Mouse (Mus musculus) forebrain, embryonic 15.5 days (tissue): Measurements from ENCODE around the gene Ptprm. TPM values are rescaled to one million over a fixed set of nuclear protein-coding genes. Genes with fewer than 3 reads are reported as not detected.

Experiments
- ATAC-seq: fragments of 200-750 bp; cut with Nextera tagmentation; replicated peaks from 2 replicates; pipeline ENCODE4 v1.8.0; 2017; ENCODE audit warnings: mild to moderate bottlenecking, moderate TSS enrichment, moderate library complexity
- H3K27ac ChIP-seq: fragments of 300-500 bp; sonication (generic); replicated peaks from 2 replicates; pipeline ENCODE4 v1.5.1; 2015; ENCODE audit warnings: mild to moderate bottlenecking, inconsistent platforms
- H3K27me3 ChIP-seq: fragments of 300-500 bp; sonication (generic); 2 replicates; pipeline ENCODE4 v1.6.1; 2015; ENCODE audit warnings: inconsistent platforms
- H3K36me3 ChIP-seq: fragments of 300-500 bp; sonication (generic); 2 replicates; pipeline ENCODE4 v1.6.1; 2015; ENCODE audit warnings: mild to moderate bottlenecking, inconsistent platforms
- H3K4me1 ChIP-seq: fragments of 300-500 bp; sonication (generic); 2 replicates; pipeline ENCODE4 v1.6.1; 2015; ENCODE audit warnings: inconsistent platforms
- H3K4me2 ChIP-seq: fragments of 300-500 bp; sonication (generic); replicated peaks from 2 replicates; pipeline ENCODE4 v1.6.1; 2015; ENCODE audit warnings: mild to moderate bottlenecking, inconsistent platforms
- H3K4me3 ChIP-seq: fragments of 300-500 bp; sonication (generic); 2 replicates; pipeline ENCODE4 v1.5.1; 2015; ENCODE audit warnings: mild to moderate bottlenecking, inconsistent platforms
- H3K9ac ChIP-seq: fragments of 300-500 bp; sonication (generic); replicated peaks from 2 replicates; pipeline ENCODE4 v1.6.1; 2015; ENCODE audit warnings: mild to moderate bottlenecking, inconsistent platforms
- H3K9me3 ChIP-seq: fragments of 300-500 bp; sonication (generic); 2 replicates; pipeline ENCODE4 v1.6.1; 2016; ENCODE audit warnings: inconsistent platforms
- WGBS: fragments of 180-500 bp; shearing (Covaris S2); methylation state at CpG from one replicate; pipeline ENCODE4 v1.1.7; 2015; ENCODE audit warnings: mixed read lengths; 5-methylcytosine and 5-hydroxymethylcytosine counted together
- polyA plus RNA-seq: library from polyadenylated mRNA; unstranded; fragments of >200 nt; fragmentation: Nextera tagmentation; extraction: Ambion mirVana; gene quantifications from 2 replicates; pipeline ENCODE4 v1.2.1, GENCODE M21; 2015

The Ptprm gene
- polyA plus RNA-seq, 1 experiment from 2014 or later: 10.7 TPM

- no peak overlapping the region for H3K4me3 ChIP-seq
- no peak overlapping the region for H3K27ac ChIP-seq
- no peaks in the 10 kb centered on the region for H3K27me3 ChIP-seq
- H3K4me2 ChIP-seq: no peak overlapping the region
- H3K9me3 ChIP-seq: no peaks in the 10 kb centered on the region
- H3K4me1 ChIP-seq: peaks cover 4% of the 10 kb centered on the region; the same call in 1 of the 2 replicates
- ATAC-seq: no peak
- H3K36me3 ChIP-seq: no peaks in the 10 kb centered on the region
- no peak overlapping the region for H3K9ac ChIP-seq
- 38% methylated on average over 11 of the region's 11 CpGs for WGBS
These were observed 585.5 kb downstream of the Ptprm start for GRCm38 (mm10) chr17:66768689-66769275.

GRCm38 (mm10) chr17:66766166-66766565, 588.1 kb downstream of the Ptprm start:
- no peak for ATAC-seq
- Histone ChIP-seq H3K4me2 (no peak overlapping the region), H3K27me3 (no peaks in the 10 kb centered on the region), H3K4me1 (peaks cover 14% of the 10 kb centered on the region), H3K4me3 (no peak overlapping the region), H3K9ac (no peak overlapping the region), H3K36me3 (no peaks in the 10 kb centered on the region), H3K9me3 (no peaks in the 10 kb centered on the region), H3K27ac (no peak overlapping the region)
- 92% methylated on average over 6 of the region's 6 CpGs for WGBS

- Histone ChIP-seq H3K4me2 (no peak overlapping the region), H3K27ac (0 out of 2 replicates have a peak overlapping the region, but pooled peaks have one; percentile 11), H3K9me3 (no peaks in the 10 kb centered on the region), H3K4me3 (no peak overlapping the region), H3K27me3 (no peaks in the 10 kb centered on the region), H3K9ac (no peak overlapping the region), H3K4me1 (peaks cover 15% of the 10 kb centered on the region), H3K36me3 (no peaks in the 10 kb centered on the region)
- 0 out of 2 replicates have a peak, but pooled peaks have one; percentile 35 for ATAC-seq
- 71% methylated on average over 2 of the region's 2 CpGs for WGBS
These were observed 589.8 kb downstream of the Ptprm start for GRCm38 (mm10) chr17:66764435-66764834.

- H3K36me3 ChIP-seq: no peaks in the 10 kb centered on the region
- no peaks in the 10 kb centered on the region for H3K27me3 ChIP-seq
- H3K4me3 ChIP-seq: no peak overlapping the region
- H3K9ac ChIP-seq: no peak overlapping the region
- no peak for ATAC-seq
- no peaks in the 10 kb centered on the region for H3K9me3 ChIP-seq
- WGBS: 87% methylated on average over 10 of the region's 10 CpGs
- H3K4me1 ChIP-seq: peaks cover 11% of the 10 kb centered on the region
- H3K4me2 ChIP-seq: no peak overlapping the region
- no peak overlapping the region for H3K27ac ChIP-seq
These were observed 591.5 kb downstream of the Ptprm start for GRCm38 (mm10) chr17:66762716-66763115.

GRCm38 (mm10) chr17:66761326-66762296, 592.6 kb downstream of the Ptprm start:
- Histone ChIP-seq H3K36me3 (no peaks in the 10 kb centered on the region), H3K9me3 (no peaks in the 10 kb centered on the region), H3K4me3 (peak overlapping the region; percentile 2; the same call in 1 of the 2 replicates), H3K27me3 (no peaks in the 10 kb centered on the region), H3K27ac (no peak overlapping the region), H3K4me2 (peak overlapping the region; percentile 25), H3K9ac (no peak overlapping the region), H3K4me1 (peaks cover 22% of the 10 kb centered on the region)
- no peak; the same call in 1 of the 2 replicates for ATAC-seq
- 36% methylated on average over 26 of the region's 26 CpGs for WGBS

GRCm38 (mm10) chr17:66757025-66757511, 597.2 kb downstream of the Ptprm start:
- no peak overlapping the region for H3K9ac ChIP-seq
- peak overlapping the region; percentile 40 for H3K4me2 ChIP-seq
- H3K9me3 ChIP-seq: no peaks in the 10 kb centered on the region
- H3K36me3 ChIP-seq: no peaks in the 10 kb centered on the region
- 12% methylated on average over 10 of the region's 10 CpGs for WGBS
- peak; percentile 88 for ATAC-seq
- peak overlapping the region; percentile 58 for H3K27ac ChIP-seq
- H3K27me3 ChIP-seq: no peaks in the 10 kb centered on the region
- H3K4me3 ChIP-seq: peak overlapping the region; percentile 21
- H3K4me1 ChIP-seq: peaks cover 26% of the 10 kb centered on the region

GRCm38 (mm10) chr17:66756500-66756899, 597.8 kb downstream of the Ptprm start:
- no peaks in the 10 kb centered on the region for H3K36me3 ChIP-seq
- peak; percentile 62 for ATAC-seq
- H3K27me3 ChIP-seq: no peaks in the 10 kb centered on the region
- peaks cover 20% of the 10 kb centered on the region for H3K4me1 ChIP-seq
- peak overlapping the region; percentile 40; the same call in 1 of the 2 replicates for H3K4me2 ChIP-seq
- 66% methylated on average over 9 of the region's 9 CpGs for WGBS
- H3K9me3 ChIP-seq: no peaks in the 10 kb centered on the region
- H3K9ac ChIP-seq: no peak overlapping the region
- H3K27ac ChIP-seq: peak overlapping the region; percentile 58
- no peak overlapping the region for H3K4me3 ChIP-seq

GRCm38 (mm10) chr17:66755191-66755654, 599.0 kb downstream of the Ptprm start:
- no peaks in the 10 kb centered on the region for H3K9me3 ChIP-seq
- 9% methylated on average over 3 of the region's 3 CpGs for WGBS
- peaks cover 17% of the 10 kb centered on the region for H3K4me1 ChIP-seq
- no peak overlapping the region for H3K4me2 ChIP-seq
- no peak overlapping the region for H3K27ac ChIP-seq
- no peak overlapping the region for H3K9ac ChIP-seq
- H3K36me3 ChIP-seq: no peaks in the 10 kb centered on the region
- ATAC-seq: peak; percentile 21; the same call in 1 of the 2 replicates
- no peak overlapping the region for H3K4me3 ChIP-seq
- no peaks in the 10 kb centered on the region for H3K27me3 ChIP-seq

- no peak for ATAC-seq
- no peaks in the 10 kb centered on the region for H3K36me3 ChIP-seq
- no peak overlapping the region for H3K27ac ChIP-seq
- no peaks in the 10 kb centered on the region for H3K9me3 ChIP-seq
- H3K4me2 ChIP-seq: no peak overlapping the region
- no peak overlapping the region for H3K4me3 ChIP-seq
- H3K9ac ChIP-seq: no peak overlapping the region
- peaks cover 17% of the 10 kb centered on the region for H3K4me1 ChIP-seq
- 82% methylated on average over 9 of the region's 9 CpGs for whole genome bisulfite sequencing
- H3K27me3 ChIP-seq: no peaks in the 10 kb centered on the region
These were observed 599.9 kb downstream of the Ptprm start for GRCm38 (mm10) chr17:66754208-66754865.

- ATAC-seq: no peak
- Histone ChIP-seq H3K9ac (no peak overlapping the region), H3K27ac (no peak overlapping the region), H3K27me3 (no peaks in the 10 kb centered on the region), H3K4me3 (no peak overlapping the region), H3K4me1 (peaks cover 7% of the 10 kb centered on the region), H3K36me3 (no peaks in the 10 kb centered on the region), H3K4me2 (no peak overlapping the region), H3K9me3 (no peaks in the 10 kb centered on the region)
- WGBS: 93% methylated on average over 8 of the region's 8 CpGs
These were observed 602.5 kb downstream of the Ptprm start for GRCm38 (mm10) chr17:66751746-66752145.

GRCm38 (mm10) chr17:66750481-66751206, 603.6 kb downstream of the Ptprm start:
- Histone ChIP-seq H3K27ac (no peak overlapping the region), H3K4me1 (no peaks in the 10 kb centered on the region), H3K9me3 (no peaks in the 10 kb centered on the region), H3K9ac (no peak overlapping the region), H3K4me3 (no peak overlapping the region), H3K27me3 (no peaks in the 10 kb centered on the region), H3K4me2 (no peak overlapping the region), H3K36me3 (no peaks in the 10 kb centered on the region)
- 71% methylated on average over 4 of the region's 4 CpGs for WGBS
- ATAC-seq: no peak
